Mouse (Mus musculus) liver, embryonic 16.5 days (tissue): ENCODE data around the gene Slc25a3. TPM values are rescaled to one million over a fixed set of nuclear protein-coding genes. Genes with fewer than 3 reads are reported as not detected.

Experiments
- ATAC-seq: fragments of 200-750 bp; cut with Nextera tagmentation; 2 replicates; pipeline ENCODE4 v1.8.0; 2017; ENCODE audit warnings: low read depth, mild to moderate bottlenecking, moderate number of reproducible peaks, moderate library complexity
- H3K27ac ChIP-seq: fragments of 300-500 bp; sonication (generic); 2 replicates; pipeline ENCODE4 v1.5.1; 2014; ENCODE audit warnings: mild to moderate bottlenecking, low read length
- H3K27me3 ChIP-seq: fragments of 300-500 bp; sonication (generic); 2 replicates; pipeline ENCODE4 v1.6.1; 2014; ENCODE audit warnings: low read depth, low read length, mixed read lengths; ENCODE audit not compliant: control insufficient read depth, insufficient read depth
- H3K36me3 ChIP-seq: fragments of 300-500 bp; sonication (generic); 2 replicates; pipeline ENCODE4 v1.6.1; 2014; ENCODE audit warnings: mild to moderate bottlenecking; ENCODE audit not compliant: control insufficient read depth, insufficient read depth
- H3K4me1 ChIP-seq: fragments of 300-500 bp; sonication (generic); 2 replicates; pipeline ENCODE4 v1.6.1; 2014; ENCODE audit warnings: low read depth, low read length, mixed read lengths; ENCODE audit not compliant: control insufficient read depth
- H3K4me2 ChIP-seq: fragments of 300-500 bp; sonication (generic); 2 replicates; pipeline ENCODE4 v1.6.1; 2014; ENCODE audit warnings: low read depth, low read length, mixed read lengths
- H3K4me3 ChIP-seq: fragments of 300-500 bp; sonication (generic); 2 replicates; pipeline ENCODE4 v1.5.1; 2014; ENCODE audit warnings: low read depth, mild to moderate bottlenecking, low read length
- H3K9ac ChIP-seq: fragments of 300-500 bp; sonication (generic); 2 replicates; pipeline ENCODE4 v1.6.1; 2014; ENCODE audit warnings: low read depth, low read length
- H3K9me3 ChIP-seq: fragments of 300-500 bp; sonication (generic); replicated peaks from 2 replicates; pipeline ENCODE4 v1.6.1; 2016; ENCODE audit warnings: low read length; ENCODE audit not compliant: control insufficient read depth
- WGBS: fragments of 180-500 bp; shearing (Covaris S2); extraction: QIAGEN DNeasy Blood & Tissue Kit; methylation state at CpG from one replicate; pipeline ENCODE4 v1.1.7; 2014; ENCODE audit not compliant: insufficient replicate concordance; 5-methylcytosine and 5-hydroxymethylcytosine counted together
- polyA plus RNA-seq: library from polyadenylated mRNA; unstranded; fragments of >200 nt; fragmentation: Nextera tagmentation; extraction: Ambion mirVana; gene quantifications from 2 replicates; pipeline ENCODE4 v1.2.1, GENCODE M21; 2015

Slc25a3 gene
- polyA plus RNA-seq, 1 experiment from 2014 or later, result 186 TPM

- WGBS, result 47% methylated on average over 5 of the region's 5 CpGs
- Histone ChIP-seq H3K36me3 (peaks cover 41% of the 10 kb centered on the region), H3K4me1 (peaks cover 36% of the 10 kb centered on the region), H3K9me3 (no peaks in the 10 kb centered on the region), H3K27ac (0 out of 2 replicates have a peak overlapping the region, but pooled peaks have one; percentile 33), H3K27me3 (no peaks in the 10 kb centered on the region), H3K9ac (no peak overlapping the region), H3K4me2 (peak overlapping the region; percentile 72), H3K4me3 (peak overlapping the region; percentile 98)
- no peak for ATAC-seq
Measured at GRCm38 (mm10) chr10:91166890-91167289, 43.0 kb upstream of the Slc25a3 start.

DNA sequence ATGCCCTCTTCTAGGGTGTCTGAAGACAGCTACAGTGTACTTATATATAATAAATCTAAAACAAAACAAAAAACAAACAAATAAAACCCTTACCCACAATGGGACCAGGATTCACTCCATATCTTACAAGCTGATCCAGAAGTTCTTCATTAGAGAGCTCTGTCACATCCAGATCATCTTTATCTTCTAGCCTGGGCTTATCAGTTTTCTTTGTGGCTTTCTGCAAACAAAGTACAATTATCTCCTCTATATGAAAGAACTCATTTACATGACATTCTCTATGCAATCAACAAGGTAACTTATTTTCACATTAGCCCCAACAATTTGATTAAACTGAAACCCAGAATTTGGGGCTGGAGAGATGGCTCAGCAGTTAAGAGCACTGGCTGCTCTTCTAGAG, 42.0 kb upstream of the Slc25a3 start:
- no peaks in the 10 kb centered on the region for H3K27me3 ChIP-seq
- H3K9ac ChIP-seq, result no peak overlapping the region
- H3K4me3 ChIP-seq, result no peak overlapping the region
- ATAC-seq, result no peak
- no peaks in the 10 kb centered on the region for H3K9me3 ChIP-seq
- H3K27ac ChIP-seq, result no peak overlapping the region
- peaks cover 51% of the 10 kb centered on the region for H3K36me3 ChIP-seq
- H3K4me2 ChIP-seq, result peak overlapping the region; percentile 24; the same call in 1 of the 2 replicates
- peaks cover 37% of the 10 kb centered on the region for H3K4me1 ChIP-seq

DNA sequence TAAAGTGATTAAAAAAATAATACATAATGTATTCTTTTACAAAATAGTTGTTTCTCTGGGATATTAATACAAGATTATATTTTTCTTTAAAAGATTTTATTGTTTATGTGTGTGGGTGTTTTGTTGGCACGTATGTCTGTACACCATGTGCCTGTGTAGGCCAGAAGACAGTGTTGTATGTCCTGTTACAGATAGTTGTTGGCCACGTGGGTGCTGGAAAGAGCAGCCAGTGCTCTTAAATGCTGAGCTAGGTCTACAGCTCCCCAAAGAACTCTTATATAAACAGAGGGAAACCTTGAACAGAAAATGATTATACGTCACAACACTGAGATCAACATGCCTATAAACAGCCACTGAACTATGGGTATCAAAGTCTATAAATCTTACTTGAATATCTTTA, 40.6 kb upstream of the Slc25a3 start:
- WGBS, result 79% methylated on average over 3 of the region's 3 CpGs
- Histone ChIP-seq H3K9ac (no peak overlapping the region), H3K27me3 (no peaks in the 10 kb centered on the region), H3K27ac (no peak overlapping the region), H3K4me3 (no peak overlapping the region), H3K4me1 (peaks cover 37% of the 10 kb centered on the region), H3K9me3 (no peaks in the 10 kb centered on the region), H3K4me2 (no peak overlapping the region), H3K36me3 (peaks cover 65% of the 10 kb centered on the region)
- ATAC-seq, result no peak

DNA sequence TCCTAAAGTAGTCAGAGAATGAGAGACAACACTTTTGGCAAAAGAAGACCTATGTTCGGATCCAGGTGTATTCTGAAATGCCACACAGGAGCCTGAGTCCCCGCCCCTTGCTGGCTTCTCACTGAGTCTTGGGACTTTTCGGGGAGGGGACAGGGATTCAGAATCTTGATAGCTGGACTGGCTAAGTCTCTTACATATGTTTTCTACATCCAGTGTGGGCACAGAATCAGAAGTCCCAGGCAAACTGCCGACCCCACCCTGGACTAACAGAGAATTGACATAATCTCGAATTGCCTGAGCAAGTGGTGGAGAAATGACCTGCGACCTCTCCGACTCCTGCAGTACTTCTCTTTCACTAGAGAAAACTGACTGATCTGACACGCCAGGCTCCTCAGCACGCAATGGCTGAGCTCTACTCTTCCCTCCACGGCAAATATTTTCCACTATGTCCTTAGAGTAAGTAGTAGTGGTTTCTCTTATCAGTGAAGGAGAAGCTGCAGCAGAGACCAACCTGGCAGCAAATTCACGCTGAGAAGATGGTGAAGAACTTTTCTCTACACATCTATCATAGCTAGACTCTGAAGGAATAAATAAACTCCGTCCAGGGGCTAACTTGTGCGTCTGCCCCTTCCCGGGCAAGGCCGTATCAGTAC, 38.8 kb upstream of the Slc25a3 start:
- 77% methylated on average over 15 of the region's 15 CpGs for WGBS

GRCm38 (mm10) chr10:91162077-91162476, 38.2 kb upstream of the Slc25a3 start:
- peak; percentile 52; the same call in 1 of the 2 replicates for ATAC-seq

More for the DNA sequence above, 38.8 kb upstream of the Slc25a3 start:
- ATAC-seq, result no peak
- no peaks in the 10 kb centered on the region for H3K27me3 ChIP-seq
- H3K9me3 ChIP-seq, result no peaks in the 10 kb centered on the region
- H3K4me2 ChIP-seq, result no peak overlapping the region
- H3K36me3 ChIP-seq, result peaks cover 81% of the 10 kb centered on the region
- peaks cover 25% of the 10 kb centered on the region for H3K4me1 ChIP-seq
- H3K4me3 ChIP-seq, result no peak overlapping the region
- no peak overlapping the region for H3K9ac ChIP-seq
- H3K27ac ChIP-seq, result no peak overlapping the region; the same call in 1 of the 2 replicates

DNA sequence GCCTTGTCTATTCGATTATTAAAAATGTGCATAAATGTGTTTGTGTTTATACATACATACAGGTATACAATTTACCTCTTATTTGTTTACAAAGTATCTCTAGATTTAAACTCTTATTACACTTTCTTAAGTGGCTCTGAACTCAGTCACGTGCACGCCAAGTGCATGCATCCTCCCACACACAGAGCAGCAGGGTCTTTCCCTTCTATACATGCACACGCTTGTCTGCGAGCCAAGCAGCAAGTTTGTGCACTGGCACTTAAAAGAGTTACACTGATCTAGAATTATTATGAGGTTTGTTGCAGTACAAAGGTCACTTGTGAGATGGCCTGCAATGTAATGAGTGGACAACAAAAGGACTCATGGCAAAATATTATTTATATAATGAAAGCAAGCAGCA, 37.1 kb upstream of the Slc25a3 start:
- no peak overlapping the region for H3K4me2 ChIP-seq
- no peak overlapping the region for H3K27ac ChIP-seq
- H3K4me3 ChIP-seq, result no peak overlapping the region
- no peak overlapping the region for H3K9ac ChIP-seq
- H3K27me3 ChIP-seq, result no peaks in the 10 kb centered on the region
- H3K9me3 ChIP-seq, result no peaks in the 10 kb centered on the region
- H3K4me1 ChIP-seq, result peaks cover 13% of the 10 kb centered on the region
- WGBS, result 97% methylated on average over 5 of the region's 5 CpGs
- peaks cover 89% of the 10 kb centered on the region for H3K36me3 ChIP-seq
- no peak for ATAC-seq

More at GRCm38 (mm10) chr10:91162077-91162476, 38.2 kb upstream of the Slc25a3 start:
- H3K4me2 ChIP-seq, result no peak overlapping the region
- no peaks in the 10 kb centered on the region for H3K27me3 ChIP-seq
- 31% methylated on average over 11 of the region's 11 CpGs for WGBS
- H3K9me3 ChIP-seq, result no peaks in the 10 kb centered on the region
- peak overlapping the region; percentile 17 for H3K27ac ChIP-seq
- H3K4me3 ChIP-seq, result no peak overlapping the region
- H3K36me3 ChIP-seq, result peaks cover 87% of the 10 kb centered on the region
- H3K4me1 ChIP-seq, result peaks cover 20% of the 10 kb centered on the region
- H3K9ac ChIP-seq, result no peak overlapping the region

GRCm38 (mm10) chr10:91158442-91158841, 34.6 kb upstream of the Slc25a3 start:
- H3K9ac ChIP-seq, result no peak overlapping the region
- no peak overlapping the region for H3K4me3 ChIP-seq
- 91% methylated on average over 8 of the region's 8 CpGs for WGBS
- no peaks in the 10 kb centered on the region for H3K9me3 ChIP-seq
- peaks cover 90% of the 10 kb centered on the region for H3K36me3 ChIP-seq
- no peak for ATAC-seq
- no peak overlapping the region for H3K4me2 ChIP-seq
- H3K27me3 ChIP-seq, result no peaks in the 10 kb centered on the region
- no peak overlapping the region for H3K27ac ChIP-seq
- peaks cover 12% of the 10 kb centered on the region for H3K4me1 ChIP-seq

- Histone ChIP-seq H3K4me1 (no peaks in the 10 kb centered on the region; the same call in none of the 2 replicates), H3K4me3 (no peak overlapping the region), H3K9me3 (no peaks in the 10 kb centered on the region), H3K27me3 (no peaks in the 10 kb centered on the region), H3K36me3 (peaks cover 88% of the 10 kb centered on the region), H3K27ac (no peak overlapping the region), H3K9ac (no peak overlapping the region), H3K4me2 (no peak overlapping the region)
- WGBS, result 79% methylated on average over 6 of the region's 6 CpGs
- no peak for ATAC-seq
Measured at GRCm38 (mm10) chr10:91156338-91156737, 32.5 kb upstream of the Slc25a3 start.

DNA sequence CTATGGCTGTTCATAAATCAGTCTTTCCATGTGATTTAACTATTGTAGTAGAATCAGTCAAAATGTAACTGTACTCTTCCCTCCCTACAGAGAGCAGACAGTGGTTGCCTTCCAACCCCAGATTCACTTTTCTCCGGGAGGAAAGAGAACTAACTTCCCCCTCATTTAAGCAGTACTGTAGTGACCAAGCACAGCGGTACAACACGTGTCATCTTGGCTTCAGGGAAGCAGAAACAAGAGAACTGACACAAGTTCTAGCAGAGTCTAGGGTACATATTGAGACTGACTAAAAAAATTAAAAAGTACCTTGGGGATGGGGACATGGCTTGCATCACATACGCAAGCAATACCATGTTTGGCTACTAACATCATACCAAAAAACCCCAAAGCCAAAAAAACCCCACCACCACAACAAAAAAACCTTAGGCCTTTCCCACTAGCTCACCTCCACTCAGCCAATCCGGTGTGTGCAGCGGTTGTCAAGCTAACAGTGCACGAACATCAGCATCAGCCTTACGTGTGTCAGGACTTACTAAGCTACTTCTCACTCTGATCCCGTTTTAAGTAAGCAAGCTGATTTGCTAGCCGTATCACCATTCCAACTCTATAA, 30.1 kb upstream of the Slc25a3 start:
- Histone ChIP-seq H3K27me3 (no peaks in the 10 kb centered on the region), H3K4me2 (no peak overlapping the region), H3K27ac (no peak overlapping the region), H3K9me3 (no peaks in the 10 kb centered on the region), H3K9ac (no peak overlapping the region), H3K4me1 (no peaks in the 10 kb centered on the region; the same call in none of the 2 replicates), H3K4me3 (no peak overlapping the region), H3K36me3 (peaks cover 91% of the 10 kb centered on the region)
- no peak for ATAC-seq
- WGBS, result 90% methylated on average over 10 of the region's 10 CpGs
